Mouse (Mus musculus): ENCODE results near the gene Arhgap31.

- TF ChIP-seq EP300 (IDR thresholded peaks at IDR 0.05; ENCODE audit: low read depth) (no peak), CTCF (IDR thresholded peaks at IDR 0.05; ENCODE audit: low read depth) (no peak)
Observed at GRCm38 (mm10) chr16:38654308-38654707, 58.8 kb downstream of the Arhgap31 start.

All from liver, postnatal 0 days (tissue).